Mouse (Mus musculus): ENCODE measurements around the gene Hhat. TPM values are rescaled to one million over a fixed set of nuclear protein-coding genes. Genes with fewer than 3 reads are reported as not detected.

Gene Hhat
- polyA plus RNA-seq, 1 experiment from 2014 or later, result 16.5 TPM

GRCm38 (mm10) chr1:192463732-192464131 is 307.3 kb downstream of the Hhat start:
- Histone ChIP-seq H3K36me3 (ENCODE audit: control insufficient read depth, insufficient read depth, low read length) (no peaks in the 10 kb centered on the region), H3K4me3 (ENCODE audit: low read length) (no peak overlapping the region), H3K4me1 (ENCODE audit: control insufficient read depth, insufficient read depth, low read length) (no peaks in the 10 kb centered on the region), H3K9me3 (ENCODE audit: control insufficient read depth, low read length) (no peaks in the 10 kb centered on the region), H3K27ac (ENCODE audit: low read depth, low read length) (no peak overlapping the region), H3K4me2 (replicated peaks; ENCODE audit: low read depth, low read length) (no peak overlapping the region), H3K27me3 (ENCODE audit: control insufficient read depth, insufficient read depth, low read length) (no peaks in the 10 kb centered on the region), H3K9ac (ENCODE audit: low read depth, low read length) (no peak overlapping the region)
- no peak for ATAC-seq (ENCODE audit: low FRiP score, low TSS enrichment)
- WGBS, result 83% methylated on average over 4 of the region's 4 CpGs

- no peaks in the 10 kb centered on the region for H3K27me3 ChIP-seq (ENCODE audit: control insufficient read depth, insufficient read depth, low read length)
- ATAC-seq (ENCODE audit: low FRiP score, low TSS enrichment), result no peak
- no peaks in the 10 kb centered on the region for H3K4me1 ChIP-seq (ENCODE audit: control insufficient read depth, insufficient read depth, low read length)
- WGBS, result 85% methylated on average over 6 of the region's 6 CpGs
- no peaks in the 10 kb centered on the region for H3K9me3 ChIP-seq (ENCODE audit: control insufficient read depth, low read length)
- no peaks in the 10 kb centered on the region for H3K36me3 ChIP-seq (ENCODE audit: control insufficient read depth, insufficient read depth, low read length)
- no peak overlapping the region for H3K27ac ChIP-seq (ENCODE audit: low read depth, low read length)
- no peak overlapping the region for H3K9ac ChIP-seq (ENCODE audit: low read depth, low read length)
- H3K4me2 ChIP-seq (replicated peaks; ENCODE audit: low read depth, low read length), result no peak overlapping the region
- no peak overlapping the region for H3K4me3 ChIP-seq (ENCODE audit: low read length)
Observed at GRCm38 (mm10) chr1:192457526-192458206, 313.4 kb downstream of the Hhat start.

GRCm38 (mm10) chr1:192457037-192457436 is 314.0 kb downstream of the Hhat start:
- 61% methylated on average over 3 of the region's 3 CpGs for WGBS
- no peak for ATAC-seq (ENCODE audit: low FRiP score, low TSS enrichment)
- no peaks in the 10 kb centered on the region for H3K9me3 ChIP-seq (ENCODE audit: control insufficient read depth, low read length)
- no peaks in the 10 kb centered on the region for H3K4me1 ChIP-seq (ENCODE audit: control insufficient read depth, insufficient read depth, low read length)
- H3K27ac ChIP-seq (ENCODE audit: low read depth, low read length), result no peak overlapping the region
- H3K9ac ChIP-seq (ENCODE audit: low read depth, low read length), result no peak overlapping the region
- no peak overlapping the region for H3K4me3 ChIP-seq (ENCODE audit: low read length)
- no peaks in the 10 kb centered on the region for H3K36me3 ChIP-seq (ENCODE audit: control insufficient read depth, insufficient read depth, low read length)
- H3K4me2 ChIP-seq (replicated peaks; ENCODE audit: low read depth, low read length), result no peak overlapping the region
- no peaks in the 10 kb centered on the region for H3K27me3 ChIP-seq (ENCODE audit: control insufficient read depth, insufficient read depth, low read length)

GRCm38 (mm10) chr1:192454981-192455380 is 316.0 kb downstream of the Hhat start:
- Histone ChIP-seq H3K27me3 (ENCODE audit: control insufficient read depth, insufficient read depth, low read length) (no peaks in the 10 kb centered on the region), H3K4me3 (ENCODE audit: low read length) (no peak overlapping the region), H3K27ac (ENCODE audit: low read depth, low read length) (no peak overlapping the region), H3K9ac (ENCODE audit: low read depth, low read length) (no peak overlapping the region), H3K4me2 (replicated peaks; ENCODE audit: low read depth, low read length) (no peak overlapping the region), H3K36me3 (ENCODE audit: control insufficient read depth, insufficient read depth, low read length) (no peaks in the 10 kb centered on the region), H3K4me1 (ENCODE audit: control insufficient read depth, insufficient read depth, low read length) (no peaks in the 10 kb centered on the region), H3K9me3 (ENCODE audit: control insufficient read depth, low read length) (no peaks in the 10 kb centered on the region)
- ATAC-seq (ENCODE audit: low FRiP score, low TSS enrichment), result 0 out of 2 replicates have a peak, but pooled peaks have one; percentile 32
- WGBS, result 53% methylated on average over 4 of the region's 4 CpGs

GRCm38 (mm10) chr1:192454501-192454900 is 316.5 kb downstream of the Hhat start:
- Histone ChIP-seq H3K9me3 (ENCODE audit: control insufficient read depth, low read length) (no peaks in the 10 kb centered on the region), H3K4me3 (ENCODE audit: low read length) (no peak overlapping the region), H3K27ac (ENCODE audit: low read depth, low read length) (no peak overlapping the region), H3K4me1 (ENCODE audit: control insufficient read depth, insufficient read depth, low read length) (no peaks in the 10 kb centered on the region), H3K4me2 (replicated peaks; ENCODE audit: low read depth, low read length) (no peak overlapping the region), H3K27me3 (ENCODE audit: control insufficient read depth, insufficient read depth, low read length) (no peaks in the 10 kb centered on the region), H3K9ac (ENCODE audit: low read depth, low read length) (no peak overlapping the region), H3K36me3 (ENCODE audit: control insufficient read depth, insufficient read depth, low read length) (no peaks in the 10 kb centered on the region)
- 19% methylated on average over 1 of the region's 1 CpGs for WGBS
- ATAC-seq (ENCODE audit: low FRiP score, low TSS enrichment), result 0 out of 2 replicates have a peak, but pooled peaks have one; percentile 32

GRCm38 (mm10) chr1:192451722-192452121 is 319.3 kb downstream of the Hhat start:
- no peak for ATAC-seq (ENCODE audit: low FRiP score, low TSS enrichment)

GRCm38 (mm10) chr1:192450425-192450824 is 320.6 kb downstream of the Hhat start:
- Histone ChIP-seq H3K4me2 (replicated peaks; ENCODE audit: low read depth, low read length) (no peak overlapping the region), H3K9ac (ENCODE audit: low read depth, low read length) (no peak overlapping the region), H3K27ac (ENCODE audit: low read depth, low read length) (no peak overlapping the region), H3K4me3 (ENCODE audit: low read length) (no peak overlapping the region), H3K9me3 (ENCODE audit: control insufficient read depth, low read length) (no peaks in the 10 kb centered on the region), H3K36me3 (ENCODE audit: control insufficient read depth, insufficient read depth, low read length) (no peaks in the 10 kb centered on the region), H3K4me1 (ENCODE audit: control insufficient read depth, insufficient read depth, low read length) (no peaks in the 10 kb centered on the region), H3K27me3 (ENCODE audit: control insufficient read depth, insufficient read depth, low read length) (no peaks in the 10 kb centered on the region)
- ATAC-seq (ENCODE audit: low FRiP score, low TSS enrichment), result no peak

More at GRCm38 (mm10) chr1:192451722-192452121, 319.3 kb downstream of the Hhat start:
- 82% methylated on average over 4 of the region's 4 CpGs for WGBS
- Histone ChIP-seq H3K4me2 (replicated peaks; ENCODE audit: low read depth, low read length) (no peak overlapping the region), H3K27ac (ENCODE audit: low read depth, low read length) (no peak overlapping the region), H3K27me3 (ENCODE audit: control insufficient read depth, insufficient read depth, low read length) (no peaks in the 10 kb centered on the region), H3K4me3 (ENCODE audit: low read length) (no peak overlapping the region), H3K4me1 (ENCODE audit: control insufficient read depth, insufficient read depth, low read length) (no peaks in the 10 kb centered on the region), H3K9me3 (ENCODE audit: control insufficient read depth, low read length) (no peaks in the 10 kb centered on the region), H3K9ac (ENCODE audit: low read depth, low read length) (no peak overlapping the region), H3K36me3 (ENCODE audit: control insufficient read depth, insufficient read depth, low read length) (no peaks in the 10 kb centered on the region)

GRCm38 (mm10) chr1:192449572-192450351 is 321.3 kb downstream of the Hhat start:
- no peaks in the 10 kb centered on the region for H3K27me3 ChIP-seq (ENCODE audit: control insufficient read depth, insufficient read depth, low read length)
- H3K9ac ChIP-seq (ENCODE audit: low read depth, low read length), result no peak overlapping the region
- no peak overlapping the region for H3K4me2 ChIP-seq (replicated peaks; ENCODE audit: low read depth, low read length)
- H3K27ac ChIP-seq (ENCODE audit: low read depth, low read length), result no peak overlapping the region
- H3K9me3 ChIP-seq (ENCODE audit: control insufficient read depth, low read length), result no peaks in the 10 kb centered on the region
- H3K4me3 ChIP-seq (ENCODE audit: low read length), result no peak overlapping the region
- H3K4me1 ChIP-seq (ENCODE audit: control insufficient read depth, insufficient read depth, low read length), result no peaks in the 10 kb centered on the region
- ATAC-seq (ENCODE audit: low FRiP score, low TSS enrichment), result no peak
- H3K36me3 ChIP-seq (ENCODE audit: control insufficient read depth, insufficient read depth, low read length), result no peaks in the 10 kb centered on the region
- 63% methylated on average over 4 of the region's 4 CpGs for WGBS

- no peak overlapping the region for H3K27ac ChIP-seq (ENCODE audit: low read depth, low read length)
- no peak overlapping the region for H3K4me2 ChIP-seq (replicated peaks; ENCODE audit: low read depth, low read length)
- 86% methylated on average over 1 of the region's 1 CpGs for WGBS
- no peak overlapping the region for H3K9ac ChIP-seq (ENCODE audit: low read depth, low read length)
- ATAC-seq (ENCODE audit: low FRiP score, low TSS enrichment), result no peak
- no peaks in the 10 kb centered on the region for H3K9me3 ChIP-seq (ENCODE audit: control insufficient read depth, low read length)
- H3K36me3 ChIP-seq (ENCODE audit: control insufficient read depth, insufficient read depth, low read length), result no peaks in the 10 kb centered on the region
- H3K27me3 ChIP-seq (ENCODE audit: control insufficient read depth, insufficient read depth, low read length), result no peaks in the 10 kb centered on the region
- no peaks in the 10 kb centered on the region for H3K4me1 ChIP-seq (ENCODE audit: control insufficient read depth, insufficient read depth, low read length)
- no peak overlapping the region for H3K4me3 ChIP-seq (ENCODE audit: low read length)
Observed at GRCm38 (mm10) chr1:192448512-192448911, 322.5 kb downstream of the Hhat start.

All from kidney, embryonic 14.5 days (tissue).